Mouse (Mus musculus): ENCODE results near the gene Tmc6. TPM values are rescaled to one million over a fixed set of nuclear protein-coding genes. Genes with fewer than 3 reads are reported as not detected.

Gene Tmc6
- polyA plus RNA-seq, 1 experiment from 2014 or later: 39.8 TPM

DNA sequence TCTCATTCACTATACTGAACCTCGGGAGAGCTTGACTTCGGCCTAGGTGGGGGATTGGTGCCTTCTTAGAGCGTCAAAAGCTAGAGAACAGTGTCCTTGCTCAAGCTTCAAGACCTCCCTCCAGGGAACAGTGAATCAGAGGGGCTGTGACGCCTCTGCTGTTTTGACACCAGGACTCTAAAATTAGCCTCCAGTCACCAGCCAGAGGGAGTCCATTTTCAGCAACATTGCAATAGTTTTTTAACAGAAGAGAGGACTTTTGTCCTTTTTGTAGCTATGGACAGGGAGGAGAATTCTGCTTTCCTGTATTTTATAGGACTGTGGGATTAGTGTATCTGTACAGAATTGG, 51.5 kb downstream of the Tmc6 start:
- Histone ChIP-seq H3K4me3 (ENCODE audit: low read length) (no peak overlapping the region), H3K9me3 (ENCODE audit: control insufficient read depth, low read length) (no peaks in the 10 kb centered on the region), H3K27me3 (replicated peaks; ENCODE audit: control insufficient read depth, insufficient read depth, low read length) (no peaks in the 10 kb centered on the region), H3K36me3 (ENCODE audit: control insufficient read depth, insufficient read depth, low read length) (0 out of 2 replicates have a peak, but pooled peaks cover 2% of the 10 kb centered on the region), H3K27ac (ENCODE audit: low read length) (no peak overlapping the region), H3K9ac (ENCODE audit: low read depth, low read length) (no peak overlapping the region), H3K4me1 (ENCODE audit: control insufficient read depth, insufficient read depth, low read length) (no peaks in the 10 kb centered on the region), H3K4me2 (ENCODE audit: low read depth, low read length) (no peak overlapping the region)
- ATAC-seq: no peak
- 81% methylated on average over 4 of the region's 4 CpGs for WGBS

DNA sequence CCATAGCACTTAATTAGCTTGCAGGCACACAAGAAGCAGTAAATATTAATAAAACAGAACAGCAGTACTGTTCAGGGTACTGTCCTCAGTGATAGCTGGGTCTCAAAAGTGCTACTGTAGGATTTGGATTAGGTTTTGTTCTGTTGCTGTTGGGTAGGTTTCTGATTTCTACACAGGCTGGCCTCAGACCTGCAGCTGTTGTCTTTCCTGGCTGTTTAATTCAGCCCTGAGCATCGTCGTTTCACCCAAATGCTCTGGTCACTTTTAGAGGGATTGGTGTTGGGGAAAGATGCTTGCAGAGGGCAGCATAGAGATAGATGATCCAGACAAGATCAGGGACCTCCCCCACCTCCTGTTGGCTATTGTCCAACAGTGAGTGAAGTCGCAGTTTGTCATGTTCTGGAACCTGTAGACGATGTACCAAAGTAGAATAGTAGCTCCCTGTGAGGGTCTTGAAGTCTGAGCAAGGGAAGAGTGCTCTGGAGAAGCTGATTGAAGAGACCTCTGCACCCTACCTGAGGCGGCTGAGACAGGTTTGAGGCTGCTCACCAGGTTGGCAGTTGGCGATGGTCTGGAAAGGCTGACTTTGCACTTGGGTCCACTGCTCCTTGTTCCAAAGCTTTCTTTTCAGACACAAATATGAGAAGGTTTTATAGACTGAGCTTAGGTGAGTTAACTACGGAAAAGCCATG, 52.1 kb downstream of the Tmc6 start:
- 75% methylated on average over 7 of the region's 7 CpGs for WGBS
- Histone ChIP-seq H3K36me3 (ENCODE audit: control insufficient read depth, insufficient read depth, low read length) (0 out of 2 replicates have a peak, but pooled peaks cover 2% of the 10 kb centered on the region), H3K27ac (ENCODE audit: low read length) (no peak overlapping the region)

DNA sequence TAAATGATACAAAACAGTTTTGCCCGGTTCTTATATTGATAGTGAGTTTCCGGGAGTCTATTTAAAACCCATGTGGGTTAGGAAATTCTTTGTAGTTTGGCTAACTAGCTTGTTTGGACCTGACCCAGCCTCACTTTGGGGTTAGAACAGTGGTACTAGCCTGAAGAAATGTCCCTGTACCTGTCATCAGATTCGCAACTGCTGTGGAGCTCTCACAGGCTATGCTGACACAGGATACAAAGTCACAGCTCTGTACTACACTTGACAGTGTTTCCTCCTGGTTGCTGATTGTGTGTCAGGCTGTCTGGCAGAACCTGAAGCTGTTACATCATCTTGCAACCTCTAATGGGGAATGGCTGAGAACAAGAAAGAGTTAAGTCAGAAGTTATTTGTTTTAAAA, 52.7 kb downstream of the Tmc6 start:
- no peaks in the 10 kb centered on the region for H3K9me3 ChIP-seq (ENCODE audit: control insufficient read depth, low read length)
- 0 out of 2 replicates have a peak, but pooled peaks cover 2% of the 10 kb centered on the region for H3K36me3 ChIP-seq (ENCODE audit: control insufficient read depth, insufficient read depth, low read length)
- no peak overlapping the region for H3K4me3 ChIP-seq (ENCODE audit: low read length)
- H3K27me3 ChIP-seq (replicated peaks; ENCODE audit: control insufficient read depth, insufficient read depth, low read length): no peaks in the 10 kb centered on the region
- H3K9ac ChIP-seq (ENCODE audit: low read depth, low read length): no peak overlapping the region
- H3K4me2 ChIP-seq (ENCODE audit: low read depth, low read length): no peak overlapping the region
- H3K27ac ChIP-seq (ENCODE audit: low read length): no peak overlapping the region
- no peaks in the 10 kb centered on the region for H3K4me1 ChIP-seq (ENCODE audit: control insufficient read depth, insufficient read depth, low read length)
- ATAC-seq: no peak
- 77% methylated on average over 3 of the region's 3 CpGs for WGBS

More for the DNA sequence above, 52.1 kb downstream of the Tmc6 start:
- Histone ChIP-seq H3K27me3 (replicated peaks; ENCODE audit: control insufficient read depth, insufficient read depth, low read length) (no peaks in the 10 kb centered on the region), H3K4me2 (ENCODE audit: low read depth, low read length) (no peak overlapping the region), H3K9me3 (ENCODE audit: control insufficient read depth, low read length) (no peaks in the 10 kb centered on the region), H3K4me3 (ENCODE audit: low read length) (no peak overlapping the region), H3K9ac (ENCODE audit: low read depth, low read length) (no peak overlapping the region), H3K4me1 (ENCODE audit: control insufficient read depth, insufficient read depth, low read length) (no peaks in the 10 kb centered on the region)
- ATAC-seq: no peak

DNA sequence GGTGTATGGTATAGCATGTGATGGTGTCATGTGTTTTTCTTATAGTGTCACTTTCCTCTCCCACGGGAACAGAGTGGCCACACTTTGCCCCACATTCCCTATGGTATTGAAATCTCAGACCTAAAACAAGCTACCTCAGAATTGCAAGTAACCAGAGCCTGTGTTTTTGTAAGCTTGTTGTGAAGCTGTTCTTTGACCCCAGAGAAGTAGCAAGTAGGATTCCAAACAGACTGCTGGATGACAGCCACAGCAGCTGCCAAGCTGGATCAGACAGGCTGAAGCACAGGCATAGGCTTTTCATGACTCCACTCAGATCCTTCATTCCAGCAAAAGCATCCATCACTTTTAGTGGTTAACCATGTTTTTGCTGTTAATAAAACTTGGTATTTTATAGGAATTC, 53.2 kb downstream of the Tmc6 start:
- Histone ChIP-seq H3K27me3 (replicated peaks; ENCODE audit: control insufficient read depth, insufficient read depth, low read length) (no peaks in the 10 kb centered on the region), H3K27ac (ENCODE audit: low read length) (no peak overlapping the region), H3K9ac (ENCODE audit: low read depth, low read length) (no peak overlapping the region), H3K36me3 (ENCODE audit: control insufficient read depth, insufficient read depth, low read length) (0 out of 2 replicates have a peak, but pooled peaks cover 2% of the 10 kb centered on the region), H3K9me3 (ENCODE audit: control insufficient read depth, low read length) (no peaks in the 10 kb centered on the region), H3K4me1 (ENCODE audit: control insufficient read depth, insufficient read depth, low read length) (no peaks in the 10 kb centered on the region), H3K4me3 (ENCODE audit: low read length) (no peak overlapping the region), H3K4me2 (ENCODE audit: low read depth, low read length) (no peak overlapping the region)
- no peak for ATAC-seq
- 66% methylated on average over 1 of the region's 1 CpGs for WGBS

DNA sequence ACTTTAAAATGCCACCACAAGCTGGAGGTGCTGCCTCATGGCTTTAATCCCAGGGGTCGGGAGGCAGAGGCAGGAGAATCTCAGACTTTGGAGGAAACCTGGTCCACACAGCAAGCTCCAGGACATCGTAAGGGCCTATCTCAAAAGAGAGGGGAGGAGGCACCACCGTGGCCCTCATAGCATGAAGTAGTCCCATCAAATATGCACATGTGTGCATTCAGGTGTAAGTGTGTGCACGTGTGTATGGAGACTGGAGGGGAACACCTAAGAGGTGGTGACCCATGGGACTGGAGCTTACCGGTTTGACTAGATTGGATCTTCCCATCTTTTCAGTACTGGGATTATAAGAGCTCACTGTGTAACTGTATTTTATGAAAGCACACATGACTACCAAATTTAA, 53.8 kb downstream of the Tmc6 start:
- Histone ChIP-seq H3K9me3 (ENCODE audit: control insufficient read depth, low read length) (no peaks in the 10 kb centered on the region), H3K4me3 (ENCODE audit: low read length) (no peak overlapping the region), H3K4me1 (ENCODE audit: control insufficient read depth, insufficient read depth, low read length) (no peaks in the 10 kb centered on the region), H3K9ac (ENCODE audit: low read depth, low read length) (no peak overlapping the region), H3K36me3 (ENCODE audit: control insufficient read depth, insufficient read depth, low read length) (0 out of 2 replicates have a peak, but pooled peaks cover 2% of the 10 kb centered on the region), H3K27me3 (replicated peaks; ENCODE audit: control insufficient read depth, insufficient read depth, low read length) (no peaks in the 10 kb centered on the region), H3K27ac (ENCODE audit: low read length) (no peak overlapping the region), H3K4me2 (ENCODE audit: low read depth, low read length) (no peak overlapping the region)
- no peak for ATAC-seq
- 91% methylated on average over 5 of the region's 5 CpGs for WGBS

DNA sequence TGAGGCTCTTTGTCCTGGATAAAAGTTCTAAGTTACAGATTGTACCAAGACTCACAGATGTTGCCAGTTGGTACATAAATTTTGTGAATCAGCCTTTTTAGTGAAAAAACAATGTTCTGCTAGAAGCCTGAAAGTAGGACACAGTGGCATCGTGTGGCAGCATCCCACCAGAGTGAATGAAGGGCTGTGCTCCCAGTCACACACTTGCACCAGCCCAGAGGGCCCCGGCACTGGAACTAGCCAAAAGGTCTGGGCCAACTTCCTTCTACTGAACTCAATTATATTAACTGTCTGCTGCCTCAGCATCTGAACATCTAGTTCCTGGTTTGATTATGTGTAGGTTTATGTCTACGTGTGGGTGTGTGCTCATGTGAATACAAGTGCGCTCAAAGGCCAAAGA, 55.0 kb downstream of the Tmc6 start:
- Histone ChIP-seq H3K9me3 (ENCODE audit: control insufficient read depth, low read length) (no peaks in the 10 kb centered on the region), H3K4me1 (ENCODE audit: control insufficient read depth, insufficient read depth, low read length) (no peaks in the 10 kb centered on the region), H3K4me2 (ENCODE audit: low read depth, low read length) (no peak overlapping the region), H3K9ac (ENCODE audit: low read depth, low read length) (no peak overlapping the region), H3K27ac (ENCODE audit: low read length) (no peak overlapping the region), H3K27me3 (replicated peaks; ENCODE audit: control insufficient read depth, insufficient read depth, low read length) (no peaks in the 10 kb centered on the region), H3K4me3 (ENCODE audit: low read length) (no peak overlapping the region), H3K36me3 (ENCODE audit: control insufficient read depth, insufficient read depth, low read length) (0 out of 2 replicates have a peak, but pooled peaks cover 2% of the 10 kb centered on the region)
- ATAC-seq: no peak
- 90% methylated on average over 4 of the region's 4 CpGs for WGBS

DNA sequence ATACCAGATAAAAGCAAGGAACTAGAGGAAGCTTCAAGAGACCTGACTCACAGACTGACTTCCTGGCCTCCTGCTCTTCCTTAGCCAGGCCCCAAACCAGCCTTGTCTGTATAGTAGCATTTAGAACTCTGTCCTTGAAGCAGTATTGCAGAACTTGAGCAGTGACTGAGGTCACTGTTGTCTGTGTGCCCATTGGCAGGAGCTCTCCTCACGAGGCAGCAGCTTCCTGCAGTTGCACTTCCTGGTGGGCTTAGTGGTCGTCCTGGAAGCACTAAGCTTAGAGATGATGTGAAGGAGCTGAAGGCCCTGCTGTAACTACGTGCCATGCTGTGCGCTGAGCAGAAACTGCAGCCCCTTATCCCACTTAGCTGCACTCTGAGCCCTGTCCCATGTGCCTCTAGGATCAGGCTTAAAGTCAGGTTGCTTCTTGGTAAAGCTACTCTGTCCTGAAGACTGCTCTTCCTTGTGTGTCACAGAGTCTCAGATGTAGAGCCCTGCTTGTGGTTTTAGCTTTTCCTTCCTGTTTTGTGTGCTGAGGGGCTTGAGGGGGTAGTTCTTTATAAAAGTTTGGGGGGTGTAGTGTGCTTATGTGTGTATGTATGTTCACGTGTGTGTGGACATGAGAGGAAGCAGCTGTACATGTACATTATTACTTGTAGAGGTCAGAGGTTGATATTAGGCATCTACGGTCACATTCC, 57.2 kb downstream of the Tmc6 start:
- H3K4me2 ChIP-seq (ENCODE audit: low read depth, low read length): no peak overlapping the region
- H3K36me3 ChIP-seq (ENCODE audit: control insufficient read depth, insufficient read depth, low read length): peaks cover 8% of the 10 kb centered on the region; the same call in 1 of the 2 replicates
- H3K4me3 ChIP-seq (ENCODE audit: low read length): no peak overlapping the region
- no peak for ATAC-seq
- H3K4me1 ChIP-seq (ENCODE audit: control insufficient read depth, insufficient read depth, low read length): no peaks in the 10 kb centered on the region
- 78% methylated on average over 6 of the region's 6 CpGs for WGBS
- no peaks in the 10 kb centered on the region for H3K9me3 ChIP-seq (ENCODE audit: control insufficient read depth, low read length)
- no peaks in the 10 kb centered on the region for H3K27me3 ChIP-seq (replicated peaks; ENCODE audit: control insufficient read depth, insufficient read depth, low read length)
- no peak overlapping the region for H3K9ac ChIP-seq (ENCODE audit: low read depth, low read length)
- H3K27ac ChIP-seq (ENCODE audit: low read length): no peak overlapping the region

DNA sequence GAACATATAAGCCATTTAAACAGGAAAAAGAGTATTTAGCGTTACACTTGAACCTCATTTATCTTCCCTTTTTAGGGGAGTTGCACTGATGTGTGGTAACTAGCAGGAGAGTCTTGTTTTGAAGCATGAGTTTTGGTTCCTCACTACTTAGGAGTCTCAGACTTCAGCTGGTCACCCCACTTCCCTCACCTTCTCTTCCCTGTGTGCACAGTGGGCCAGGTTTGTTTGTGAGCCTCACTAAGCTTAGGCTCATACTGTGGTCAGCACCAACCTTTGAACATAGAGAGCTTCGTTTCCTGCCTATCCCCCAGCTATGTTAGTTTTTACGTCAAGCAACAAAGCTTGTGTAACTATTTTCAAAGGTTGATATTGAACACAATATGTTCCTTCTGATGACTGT, 63.2 kb downstream of the Tmc6 start:
- Histone ChIP-seq H3K36me3 (ENCODE audit: control insufficient read depth, insufficient read depth, low read length) (peaks cover 26% of the 10 kb centered on the region), H3K9ac (ENCODE audit: low read depth, low read length) (no peak overlapping the region), H3K4me3 (ENCODE audit: low read length) (no peak overlapping the region), H3K9me3 (ENCODE audit: control insufficient read depth, low read length) (no peaks in the 10 kb centered on the region), H3K4me2 (ENCODE audit: low read depth, low read length) (no peak overlapping the region), H3K27me3 (replicated peaks; ENCODE audit: control insufficient read depth, insufficient read depth, low read length) (no peaks in the 10 kb centered on the region), H3K27ac (ENCODE audit: low read length) (no peak overlapping the region), H3K4me1 (ENCODE audit: control insufficient read depth, insufficient read depth, low read length) (no peaks in the 10 kb centered on the region)
- ATAC-seq: no peak
- WGBS: 86% methylated on average over 3 of the region's 3 CpGs
